Mouse (Mus musculus) ES-E14 (cell line): ENCODE results near the gene Ahcyl2.

Experiments used
- CHD2 ChIP-seq: IDR thresholded peaks from 2 replicates; pipeline ENCODE4 v1.6.1; 2014; ENCODE audit warnings: mild to moderate bottlenecking, low read depth, low read length, inconsistent platforms
- HCFC1 ChIP-seq: IDR thresholded peaks from 2 replicates; pipeline ENCODE4 v1.6.1; 2012; ENCODE audit warnings: low read length, inconsistent platforms, borderline replicate concordance; ENCODE audit not compliant: insufficient read depth
- MAFK ChIP-seq: IDR thresholded peaks from 2 replicates; pipeline ENCODE4 v1.6.1; 2014; ENCODE audit warnings: mild to moderate bottlenecking, low read depth, low read length, inconsistent platforms; ENCODE audit not compliant: insufficient read depth
- ZC3H11A ChIP-seq: IDR thresholded peaks from 2 replicates; pipeline ENCODE4 v1.6.1; 2012; ENCODE audit warnings: low read depth, mild to moderate bottlenecking, inconsistent platforms, low read length, borderline replicate concordance

GRCm38 (mm10) chr6:29825302-29825701, 57.5 kb downstream of the Ahcyl2 start:
- TF ChIP-seq MAFK (no peak), CHD2 (no peak), HCFC1 (no peak), ZC3H11A (no peak)
